Mouse (Mus musculus) ES-Bruce4 (cell line): ENCODE measurements around the gene Bcl7b. TPM values are rescaled to one million over a fixed set of nuclear protein-coding genes. Genes with fewer than 3 reads are reported as not detected.
A peak's percentile ranks its signal among the peaks of the same experiment; 100 is the strongest.

Experiments
- H3K27ac ChIP-seq: 2 replicates; pipeline ENCODE4 v1.5.1; 2012; ENCODE audit warnings: low read length, inconsistent platforms; ENCODE audit not compliant: insufficient read depth
- H3K27me3 ChIP-seq: 2 replicates; pipeline ENCODE4 v1.6.1; 2012; ENCODE audit warnings: mild to moderate bottlenecking, low read length, inconsistent platforms; ENCODE audit not compliant: control insufficient read depth, poor library complexity, insufficient read depth, severe bottlenecking
- H3K36me3 ChIP-seq: 2 replicates; pipeline ENCODE4 v1.6.1; 2012; ENCODE audit warnings: inconsistent platforms, mild to moderate bottlenecking, low read length, moderate library complexity; ENCODE audit not compliant: control insufficient read depth, poor library complexity, insufficient read depth, severe bottlenecking
- H3K4me1 ChIP-seq: one replicate; pipeline ENCODE4 v1.8.1; 2011; ENCODE audit warnings: low read length; ENCODE audit not compliant: control insufficient read depth, insufficient read depth
- H3K4me3 ChIP-seq: 2 replicates; pipeline ENCODE4 v1.5.1; 2011; ENCODE audit warnings: low read depth, mild to moderate bottlenecking, low read length
- H3K9ac ChIP-seq: 2 replicates; pipeline ENCODE4 v1.6.1; 2012; ENCODE audit warnings: low read depth, mild to moderate bottlenecking, inconsistent platforms; ENCODE audit not compliant: poor library complexity, severe bottlenecking
- H3K9me3 ChIP-seq: replicated peaks from 2 replicates; pipeline ENCODE4 v1.6.1; 2012; ENCODE audit warnings: mild to moderate bottlenecking, low read length, inconsistent platforms; ENCODE audit not compliant: control insufficient read depth, poor library complexity, insufficient read depth, severe bottlenecking
- CTCF ChIP-seq: IDR thresholded peaks from one replicate; pipeline ENCODE4 v1.8.1; 2011; ENCODE audit warnings: low read depth, low read length
- EP300 ChIP-seq: IDR thresholded peaks from 2 replicates; pipeline ENCODE4 v1.6.1; 2011; ENCODE audit warnings: low read depth, low read length; ENCODE audit not compliant: insufficient read depth
- POLR2A ChIP-seq: IDR thresholded peaks from one replicate; pipeline ENCODE4 v1.8.1; 2011; ENCODE audit warnings: low read length; ENCODE audit not compliant: insufficient read depth
- polyA plus RNA-seq: library from polyadenylated mRNA; stranded (reverse); fragments of >200 nt; gene quantifications from 2 replicates; pipeline ENCODE4 v1.2.4, GENCODE M21; 2011; ENCODE audit warnings: low read depth; ENCODE audit not compliant: missing spikeins, insufficient read depth, insufficient read length

Bcl7b gene
- polyA plus RNA-seq = 19.5 and 24.0 TPM in 2 replicates

DNA sequence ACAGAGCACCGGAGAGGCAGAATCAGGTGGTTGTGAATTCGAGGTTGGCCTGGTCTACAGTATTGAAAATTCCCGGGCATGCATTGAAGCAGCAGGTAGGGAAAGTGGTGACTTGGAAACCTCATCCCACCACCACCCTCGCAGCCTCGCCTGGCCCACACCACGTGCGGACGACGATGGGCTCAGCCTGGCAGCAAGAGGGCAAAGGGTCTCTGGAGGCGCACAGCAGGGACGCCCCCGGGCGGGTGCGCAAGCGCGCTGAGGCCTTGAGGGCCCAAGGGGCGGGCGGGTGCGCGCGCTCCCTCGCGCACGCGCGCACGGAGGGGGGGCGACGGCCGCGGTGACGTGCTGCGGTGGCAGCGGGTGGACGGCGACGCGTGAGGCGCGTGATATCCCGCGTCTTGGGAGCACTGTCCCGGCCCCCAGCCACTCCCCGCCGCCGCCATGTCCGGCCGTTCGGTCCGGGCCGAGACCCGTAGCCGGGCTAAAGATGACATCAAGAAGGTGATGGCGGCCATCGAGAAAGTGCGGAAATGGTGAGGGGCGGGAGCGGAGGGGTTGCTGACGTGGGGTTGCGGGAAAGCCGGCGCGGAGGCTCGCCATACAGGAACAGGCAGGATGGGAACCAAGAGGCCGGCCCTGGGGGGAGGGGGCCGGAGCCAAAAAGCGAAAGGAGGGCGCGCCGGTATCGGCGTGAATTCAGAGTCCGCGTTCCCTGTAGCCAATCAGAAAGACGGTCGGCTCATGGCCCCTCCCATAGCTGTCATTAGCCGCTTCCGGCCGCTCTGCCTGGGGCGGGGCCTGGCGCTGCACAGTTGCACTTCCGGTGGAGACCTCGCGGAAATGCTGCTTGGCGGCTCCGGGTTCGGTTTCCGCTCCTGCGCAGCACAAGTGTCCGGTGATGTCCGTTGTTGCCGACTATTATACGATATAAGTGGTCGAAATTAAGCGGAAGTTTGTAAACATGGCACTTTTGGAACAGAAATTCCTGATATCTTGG is at the start of gene Bcl7b:
TSS of gene Bcl7b (plus strand) at position 221 of the 1,000 bp plus-strand sequence.
- H3K27me3 ChIP-seq = no peaks in the 10 kb centered on the region
- H3K36me3 ChIP-seq = peaks cover 7% of the 10 kb centered on the region
- peak; percentile 58 for TF ChIP-seq POLR2A
- no peak for TF ChIP-seq EP300
- no peak for TF ChIP-seq CTCF
- H3K9ac ChIP-seq = peak within 1 kb of the TSS; percentile 83
- no peaks in the 10 kb centered on the region for H3K4me1 ChIP-seq
- peak within 1 kb of the TSS; percentile 97 for H3K4me3 ChIP-seq
- no peaks in the 10 kb centered on the region for H3K9me3 ChIP-seq
- H3K27ac ChIP-seq = peak within 1 kb of the TSS; percentile 88

DNA sequence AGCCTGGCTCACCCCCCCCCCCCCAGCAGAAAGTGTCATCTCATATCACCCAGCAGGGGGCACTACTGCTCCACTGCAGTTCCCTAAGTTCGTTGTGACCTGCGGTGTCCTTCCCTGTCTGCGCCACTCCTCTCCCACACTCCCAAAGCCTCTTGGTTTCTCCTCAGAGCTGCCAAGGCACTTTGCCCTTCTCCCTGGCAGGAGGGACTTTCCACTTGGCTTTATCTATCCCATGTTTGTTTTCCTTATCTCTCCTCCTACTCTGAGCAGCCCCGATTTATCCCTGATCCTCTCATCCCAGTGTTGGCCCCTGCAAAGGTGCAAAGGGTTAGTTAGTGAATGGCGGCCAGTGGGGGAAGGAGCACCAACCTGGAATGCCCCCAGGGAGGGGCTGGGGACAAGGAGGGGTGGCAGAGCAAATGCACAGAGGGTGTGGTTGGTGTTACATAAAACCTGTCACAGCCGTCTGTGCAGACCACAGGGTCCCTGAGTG is 49.4 kb upstream of the Bcl7b start:
- Histone ChIP-seq H3K9me3 (no peaks in the 10 kb centered on the region), H3K36me3 (no peaks in the 10 kb centered on the region), H3K27me3 (no peaks in the 10 kb centered on the region), H3K9ac (no peak overlapping the region), H3K4me3 (no peak overlapping the region), H3K4me1 (no peaks in the 10 kb centered on the region), H3K27ac (no peak overlapping the region)
- TF ChIP-seq EP300 (no peak), CTCF (peak; percentile 81)

DNA sequence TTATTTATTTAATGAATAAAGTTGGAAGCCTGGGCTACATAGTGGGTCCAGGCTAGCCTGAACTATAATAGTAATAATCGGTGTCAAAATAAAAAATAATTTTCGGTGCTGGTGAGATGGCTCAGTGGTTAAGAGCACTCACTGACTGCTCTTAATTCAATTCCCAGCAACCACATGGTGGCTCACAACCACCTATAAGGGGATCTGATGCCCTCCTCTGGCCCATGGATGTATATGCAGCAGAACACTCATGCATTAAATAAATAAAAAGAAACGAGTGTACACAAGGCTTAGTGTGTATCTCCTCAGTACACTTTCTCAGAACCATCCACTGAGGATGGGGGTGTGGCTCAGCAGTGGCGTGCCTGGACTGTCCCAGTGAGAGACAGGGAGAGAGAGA is 47.3 kb upstream of the Bcl7b start:
- Histone ChIP-seq H3K27ac (no peak overlapping the region), H3K27me3 (no peaks in the 10 kb centered on the region), H3K9ac (no peak overlapping the region), H3K36me3 (no peaks in the 10 kb centered on the region), H3K4me1 (no peaks in the 10 kb centered on the region), H3K4me3 (no peak overlapping the region), H3K9me3 (no peaks in the 10 kb centered on the region)
- TF ChIP-seq EP300 (no peak), POLR2A (no peak), CTCF (no peak)

GRCm38 (mm10) chr5:135126121-135126520 is 42.0 kb upstream of the Bcl7b start:
- TF ChIP-seq CTCF (no peak), EP300 (no peak), POLR2A (no peak)
- Histone ChIP-seq H3K4me1 (no peaks in the 10 kb centered on the region), H3K27me3 (no peaks in the 10 kb centered on the region), H3K4me3 (no peak overlapping the region), H3K9ac (no peak overlapping the region), H3K9me3 (no peaks in the 10 kb centered on the region), H3K36me3 (no peaks in the 10 kb centered on the region), H3K27ac (no peak overlapping the region)

DNA sequence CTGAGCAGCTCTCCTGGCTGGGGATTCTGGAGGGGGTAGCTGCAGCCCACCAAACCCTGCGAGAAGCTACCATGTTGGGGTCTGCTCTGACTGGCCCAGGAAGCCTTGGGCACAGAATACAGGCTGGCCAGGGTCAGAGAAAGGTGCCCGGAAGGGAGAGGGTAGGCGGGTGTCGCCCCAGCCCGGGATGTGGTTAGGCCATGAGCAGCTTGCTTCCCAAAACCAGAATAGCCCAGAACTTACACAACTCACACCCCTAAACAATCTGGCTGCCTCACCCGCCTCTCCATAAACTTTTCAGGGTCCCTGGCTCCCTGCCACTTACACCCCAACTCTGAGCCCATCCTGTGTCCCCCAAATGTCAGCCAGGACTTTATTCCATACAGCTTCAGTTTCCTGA is 40.4 kb upstream of the Bcl7b start:
- TF ChIP-seq EP300 = no peak
- no peak for TF ChIP-seq POLR2A
- no peak for TF ChIP-seq CTCF

DNA sequence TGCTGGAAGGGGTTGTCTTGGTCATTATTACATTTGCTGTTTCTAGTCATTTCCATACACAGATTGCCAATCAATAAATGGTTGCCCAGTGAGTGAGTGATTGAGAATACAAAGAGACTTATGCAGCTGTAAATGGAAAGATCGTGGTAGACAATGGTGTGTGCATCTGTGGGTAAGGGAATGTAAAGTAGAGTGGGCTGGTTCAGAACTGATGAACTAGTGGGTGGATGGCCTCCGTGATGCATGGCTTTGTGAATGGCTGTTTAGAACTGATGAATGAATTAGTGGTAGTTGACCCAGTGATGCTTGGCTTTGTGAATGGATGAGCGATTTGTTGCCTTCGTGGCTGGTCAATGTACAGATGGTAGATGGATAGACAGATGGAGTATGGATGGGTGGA is 38.3 kb upstream of the Bcl7b start:
- no peak overlapping the region for H3K9ac ChIP-seq
- no peaks in the 10 kb centered on the region for H3K27me3 ChIP-seq
- no peak overlapping the region for H3K27ac ChIP-seq
- TF ChIP-seq POLR2A (no peak), EP300 (no peak), CTCF (no peak)
- no peaks in the 10 kb centered on the region for H3K4me1 ChIP-seq
- H3K36me3 ChIP-seq = no peaks in the 10 kb centered on the region
- H3K9me3 ChIP-seq = no peaks in the 10 kb centered on the region
- H3K4me3 ChIP-seq = no peak overlapping the region

More for the DNA sequence above, 40.4 kb upstream of the Bcl7b start:
- no peaks in the 10 kb centered on the region for H3K4me1 ChIP-seq
- H3K4me3 ChIP-seq = no peak overlapping the region
- no peaks in the 10 kb centered on the region for H3K9me3 ChIP-seq
- no peaks in the 10 kb centered on the region for H3K36me3 ChIP-seq
- H3K27ac ChIP-seq = no peak overlapping the region
- H3K27me3 ChIP-seq = no peaks in the 10 kb centered on the region
- H3K9ac ChIP-seq = no peak overlapping the region
